Mouse (Mus musculus): ENCODE data around the gene Spint5. TPM values are rescaled to one million over a fixed set of nuclear protein-coding genes. Genes with fewer than 3 reads are reported as not detected.
"Not testable (repeated sequence)": the region's sequence is repeated elsewhere in the genome, so short reads cannot be mapped to it uniquely, and the experiment has no call there.

The Spint5 gene
- polyA plus RNA-seq, 1 experiment from 2014 or later = not detected

DNA sequence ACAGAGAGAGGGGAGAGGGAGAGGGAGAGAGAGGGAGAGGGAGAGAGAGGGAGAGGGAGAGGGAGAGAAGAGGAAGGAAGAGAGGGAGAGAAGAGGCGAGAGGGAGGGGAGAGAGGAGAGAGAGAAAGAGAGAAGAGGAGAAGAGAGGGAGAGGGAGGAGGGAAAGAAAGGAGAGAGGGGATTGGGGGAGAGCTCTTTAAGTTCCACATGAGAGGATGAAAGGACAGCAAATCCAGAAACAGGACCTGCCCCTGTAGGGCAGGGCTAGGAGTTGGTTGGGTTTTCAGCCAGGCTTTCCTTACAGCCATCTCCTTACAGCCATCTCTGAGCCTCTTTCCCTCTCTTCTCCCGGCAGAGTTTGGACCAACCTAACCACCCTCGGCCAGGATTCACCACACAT is 30.3 kb upstream of the Spint5 start, which contains the start of gene Wfdc13:
Wfdc13 (plus strand) TSS at position 301 of the 400 bp plus-strand sequence.
- ATAC-seq (ENCODE audit: insufficient read depth, low FRiP score, low TSS enrichment) (no peak), DNase-seq (ENCODE audit: low spot score) (no peak)
- H3K27ac ChIP-seq (ENCODE audit: low read depth, low read length) = no peak within 1 kb of the TSS
- no peak within 1 kb of the TSS for H3K4me2 ChIP-seq (ENCODE audit: low read depth)
- WGBS = 59% methylated on average over 3 of the region's 3 CpGs
- no peak within 1 kb of the TSS for H3K4me3 ChIP-seq (ENCODE audit: low read depth, low read length)
- H3K36me3 ChIP-seq (ENCODE audit: control insufficient read depth, insufficient read depth, low read length) = no peaks in the 10 kb centered on the region
- H3K9ac ChIP-seq (ENCODE audit: low read length) = no peak within 1 kb of the TSS
- H3K27me3 ChIP-seq (ENCODE audit: control insufficient read depth, insufficient read depth, low read length) = no peaks in the 10 kb centered on the region
- no peaks in the 10 kb centered on the region for H3K4me1 ChIP-seq (ENCODE audit: control insufficient read depth, insufficient read depth, low read length)
- no peaks in the 10 kb centered on the region for H3K9me3 ChIP-seq (ENCODE audit: control insufficient read depth, low read length)

GRCm38 (mm10) chr2:164698201-164698600 is 16.9 kb upstream of the Spint5 start, which contains the start of gene Spint4:
TSS of gene Spint4 (plus strand) at chr2:164698501.
- WGBS = 87% methylated on average over 4 of the region's 4 CpGs
- no peaks in the 10 kb centered on the region for H3K4me1 ChIP-seq (ENCODE audit: control insufficient read depth, insufficient read depth, low read length)

DNA sequence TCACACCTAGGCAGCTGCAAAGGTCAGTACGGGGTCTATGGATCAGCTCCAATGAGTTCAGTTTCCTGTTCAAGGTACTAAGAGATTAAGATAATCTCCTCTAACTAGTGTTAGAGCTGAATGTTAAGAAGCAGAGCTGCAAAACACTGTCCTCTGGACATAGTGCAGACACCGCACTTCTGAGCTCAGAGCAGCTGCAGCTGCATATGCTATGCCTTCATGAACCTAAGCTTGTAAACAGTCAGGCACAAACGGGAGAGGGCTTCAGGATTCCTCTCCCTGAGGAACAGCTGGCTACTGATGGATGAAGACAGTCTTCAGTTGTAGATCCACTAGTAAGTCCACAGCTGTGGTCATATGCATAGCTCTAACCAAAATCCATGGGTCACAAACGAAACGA is 14.1 kb upstream of the Spint5 start:
- no peaks in the 10 kb centered on the region for H3K27me3 ChIP-seq (ENCODE audit: control insufficient read depth, insufficient read depth, low read length)
- no peak overlapping the region for H3K27ac ChIP-seq (ENCODE audit: low read depth, low read length)
- ATAC-seq (ENCODE audit: insufficient read depth, low FRiP score, low TSS enrichment) = no peak
- WGBS = 82% methylated on average over 5 of the region's 5 CpGs
- no peak overlapping the region for H3K4me3 ChIP-seq (ENCODE audit: low read depth, low read length)
- H3K9me3 ChIP-seq (ENCODE audit: control insufficient read depth, low read length) = no peaks in the 10 kb centered on the region
- DNase-seq (ENCODE audit: low spot score) = no peak
- H3K36me3 ChIP-seq (ENCODE audit: control insufficient read depth, insufficient read depth, low read length) = no peaks in the 10 kb centered on the region
- no peak overlapping the region for H3K9ac ChIP-seq (ENCODE audit: low read length)
- H3K4me1 ChIP-seq (ENCODE audit: control insufficient read depth, insufficient read depth, low read length) = no peaks in the 10 kb centered on the region
- no peak overlapping the region for H3K4me2 ChIP-seq (ENCODE audit: low read depth)

More at GRCm38 (mm10) chr2:164698201-164698600, 16.9 kb upstream of the Spint5 start, which contains the start of gene Spint4:
- H3K36me3 ChIP-seq (ENCODE audit: control insufficient read depth, insufficient read depth, low read length) = no peaks in the 10 kb centered on the region
- no peak within 1 kb of the TSS for H3K4me2 ChIP-seq (ENCODE audit: low read depth)
- H3K4me3 ChIP-seq (ENCODE audit: low read depth, low read length) = no peak within 1 kb of the TSS
- ATAC-seq (ENCODE audit: insufficient read depth, low FRiP score, low TSS enrichment) (no peak), DNase-seq (ENCODE audit: low spot score) (no peak)
- H3K27ac ChIP-seq (ENCODE audit: low read depth, low read length) = no peak within 1 kb of the TSS
- H3K27me3 ChIP-seq (ENCODE audit: control insufficient read depth, insufficient read depth, low read length) = no peaks in the 10 kb centered on the region
- no peak within 1 kb of the TSS for H3K9ac ChIP-seq (ENCODE audit: low read length)
- no peaks in the 10 kb centered on the region for H3K9me3 ChIP-seq (ENCODE audit: control insufficient read depth, low read length)

DNA sequence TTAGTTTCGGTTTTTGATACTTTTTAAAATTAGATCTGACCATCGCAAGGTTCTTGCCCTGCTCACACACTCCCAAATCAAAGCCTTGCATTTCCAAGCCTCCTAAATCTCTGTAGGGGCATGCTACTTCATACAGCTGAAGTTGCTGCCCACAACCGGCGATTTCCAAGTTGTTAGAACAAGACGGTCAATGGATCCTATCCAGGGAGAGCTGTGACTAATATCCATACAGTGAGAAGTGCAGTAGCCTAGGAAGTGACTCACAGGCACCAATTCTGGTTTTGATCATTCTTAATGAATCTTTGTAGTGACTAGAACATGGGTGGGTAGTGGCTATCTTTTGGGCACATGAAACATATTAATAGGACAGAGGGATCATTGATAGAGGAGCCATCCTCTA is 13.3 kb upstream of the Spint5 start:
- no peaks in the 10 kb centered on the region for H3K4me1 ChIP-seq (ENCODE audit: control insufficient read depth, insufficient read depth, low read length)
- WGBS = 90% methylated on average over 5 of the region's 5 CpGs
- H3K9ac ChIP-seq (ENCODE audit: low read length) = no peak overlapping the region
- ATAC-seq (ENCODE audit: insufficient read depth, low FRiP score, low TSS enrichment) = no peak
- no peak overlapping the region for H3K4me2 ChIP-seq (ENCODE audit: low read depth)
- no peak overlapping the region for H3K27ac ChIP-seq (ENCODE audit: low read depth, low read length)
- H3K4me3 ChIP-seq (ENCODE audit: low read depth, low read length) = no peak overlapping the region
- H3K27me3 ChIP-seq (ENCODE audit: control insufficient read depth, insufficient read depth, low read length) = no peaks in the 10 kb centered on the region
- no peaks in the 10 kb centered on the region for H3K9me3 ChIP-seq (ENCODE audit: control insufficient read depth, low read length)
- no peaks in the 10 kb centered on the region for H3K36me3 ChIP-seq (ENCODE audit: control insufficient read depth, insufficient read depth, low read length)
- no peak for DNase-seq (ENCODE audit: low spot score)

DNA sequence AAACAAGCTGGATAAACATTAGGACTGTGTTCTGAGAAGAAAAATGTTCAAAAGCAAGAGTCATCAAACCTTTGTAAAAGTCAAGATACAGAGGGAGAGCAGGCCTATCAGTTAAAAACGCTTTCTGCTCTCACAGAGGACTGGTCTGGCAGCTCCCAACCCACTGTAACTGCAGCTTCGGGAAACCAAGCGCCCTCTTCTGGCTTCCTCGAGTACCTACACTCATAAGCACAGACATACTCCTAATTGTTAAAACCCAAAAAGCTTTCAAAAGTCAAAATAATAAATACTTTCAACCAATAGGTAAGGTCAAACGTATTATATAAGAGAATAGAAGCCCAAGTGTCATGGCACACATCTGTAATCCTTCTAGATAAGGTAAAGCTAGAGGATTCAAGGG is 10.9 kb upstream of the Spint5 start:
- Histone ChIP-seq H3K4me2 (ENCODE audit: low read depth) (no peak overlapping the region), H3K9ac (ENCODE audit: low read length) (no peak overlapping the region), H3K36me3 (ENCODE audit: control insufficient read depth, insufficient read depth, low read length) (no peaks in the 10 kb centered on the region), H3K4me1 (ENCODE audit: control insufficient read depth, insufficient read depth, low read length) (no peaks in the 10 kb centered on the region), H3K9me3 (ENCODE audit: control insufficient read depth, low read length) (no peaks in the 10 kb centered on the region), H3K4me3 (ENCODE audit: low read depth, low read length) (no peak overlapping the region), H3K27me3 (ENCODE audit: control insufficient read depth, insufficient read depth, low read length) (no peaks in the 10 kb centered on the region), H3K27ac (ENCODE audit: low read depth, low read length) (no peak overlapping the region)
- DNase-seq (ENCODE audit: low spot score) (no peak), ATAC-seq (ENCODE audit: insufficient read depth, low FRiP score, low TSS enrichment) (no peak)
- WGBS = 81% methylated on average over 5 of the region's 5 CpGs

- Histone ChIP-seq H3K4me1 (ENCODE audit: control insufficient read depth, insufficient read depth, low read length) (no peaks in the 10 kb centered on the region), H3K4me2 (ENCODE audit: low read depth) (no peak overlapping the region), H3K9ac (ENCODE audit: low read length) (no peak overlapping the region), H3K9me3 (ENCODE audit: control insufficient read depth, low read length) (no peaks in the 10 kb centered on the region), H3K27me3 (ENCODE audit: control insufficient read depth, insufficient read depth, low read length) (no peaks in the 10 kb centered on the region), H3K4me3 (ENCODE audit: low read depth, low read length) (no peak overlapping the region), H3K36me3 (ENCODE audit: control insufficient read depth, insufficient read depth, low read length) (no peaks in the 10 kb centered on the region), H3K27ac (ENCODE audit: low read depth, low read length) (no peak overlapping the region)
- DNase-seq (ENCODE audit: low spot score) (no peak), ATAC-seq (ENCODE audit: insufficient read depth, low FRiP score, low TSS enrichment) (no peak)
- WGBS = 90% methylated on average over 6 of the region's 6 CpGs
Observed at GRCm38 (mm10) chr2:164705328-164705727, 9.8 kb upstream of the Spint5 start.

- ATAC-seq (ENCODE audit: insufficient read depth, low FRiP score, low TSS enrichment) = no peak
- no peak overlapping the region for H3K4me3 ChIP-seq (ENCODE audit: low read depth, low read length)
Observed at GRCm38 (mm10) chr2:164705991-164706390, 9.1 kb upstream of the Spint5 start.

DNA sequence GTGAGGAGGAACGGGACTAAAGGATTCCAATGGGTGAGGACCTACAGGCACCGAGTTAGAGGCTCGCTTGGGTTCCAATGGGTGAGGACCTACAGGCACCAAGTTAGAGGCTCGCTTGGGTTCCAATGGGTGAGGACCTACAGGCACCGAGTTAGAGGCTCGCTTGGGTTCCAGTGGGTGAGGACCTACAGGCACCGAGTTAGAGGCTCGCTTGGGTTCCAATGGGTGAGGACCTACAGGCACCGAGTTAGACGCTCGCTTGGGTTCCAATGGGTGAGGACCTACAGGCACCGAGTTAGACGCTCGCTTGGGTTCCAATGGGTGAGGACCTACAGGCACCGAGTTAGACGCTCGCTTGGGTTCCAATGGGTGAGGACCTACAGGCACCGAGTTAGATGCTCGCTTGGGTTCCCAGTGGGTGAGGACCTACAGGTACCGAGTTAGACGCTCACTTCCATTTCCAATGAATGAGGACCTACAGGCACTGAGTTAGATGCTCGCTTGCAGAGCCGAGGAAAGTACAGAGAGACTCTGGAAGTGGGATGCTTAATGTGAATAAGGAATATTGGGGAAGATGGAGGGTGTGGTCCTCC is 1.2 kb downstream of the Spint5 start:
- not testable (repeated sequence) for DNase-seq (ENCODE audit: low spot score); H3K4me2 ChIP-seq (ENCODE audit: low read depth); H3K4me3 ChIP-seq (ENCODE audit: low read depth, low read length); H3K36me3 ChIP-seq (ENCODE audit: control insufficient read depth, insufficient read depth, low read length); H3K4me1 ChIP-seq (ENCODE audit: control insufficient read depth, insufficient read depth, low read length); H3K27me3 ChIP-seq (ENCODE audit: control insufficient read depth, insufficient read depth, low read length); H3K27ac ChIP-seq (ENCODE audit: low read depth, low read length); H3K9ac ChIP-seq (ENCODE audit: low read length); H3K9me3 ChIP-seq (ENCODE audit: control insufficient read depth, low read length); ATAC-seq (ENCODE audit: insufficient read depth, low FRiP score, low TSS enrichment)
- 91% methylated on average over 20 of the region's 23 CpGs for WGBS

More at GRCm38 (mm10) chr2:164705991-164706390, 9.1 kb upstream of the Spint5 start:
- Histone ChIP-seq H3K27ac (ENCODE audit: low read depth, low read length) (no peak overlapping the region), H3K9ac (ENCODE audit: low read length) (no peak overlapping the region), H3K36me3 (ENCODE audit: control insufficient read depth, insufficient read depth, low read length) (no peaks in the 10 kb centered on the region), H3K4me2 (ENCODE audit: low read depth) (no peak overlapping the region), H3K9me3 (ENCODE audit: control insufficient read depth, low read length) (no peaks in the 10 kb centered on the region), H3K27me3 (ENCODE audit: control insufficient read depth, insufficient read depth, low read length) (no peaks in the 10 kb centered on the region), H3K4me1 (ENCODE audit: control insufficient read depth, insufficient read depth, low read length) (no peaks in the 10 kb centered on the region)
- DNase-seq (ENCODE audit: low spot score) = no peak
- WGBS = 92% methylated on average over 14 of the region's 14 CpGs

GRCm38 (mm10) chr2:164723276-164723675 is 8.2 kb downstream of the Spint5 start:
- Histone ChIP-seq H3K36me3 (ENCODE audit: control insufficient read depth, insufficient read depth, low read length) (no peaks in the 10 kb centered on the region), H3K4me1 (ENCODE audit: control insufficient read depth, insufficient read depth, low read length) (no peaks in the 10 kb centered on the region), H3K27ac (ENCODE audit: low read depth, low read length) (no peak overlapping the region), H3K27me3 (ENCODE audit: control insufficient read depth, insufficient read depth, low read length) (no peaks in the 10 kb centered on the region), H3K9me3 (ENCODE audit: control insufficient read depth, low read length) (no peaks in the 10 kb centered on the region), H3K4me3 (ENCODE audit: low read depth, low read length) (no peak overlapping the region), H3K4me2 (ENCODE audit: low read depth) (no peak overlapping the region), H3K9ac (ENCODE audit: low read length) (no peak overlapping the region)
- ATAC-seq (ENCODE audit: insufficient read depth, low FRiP score, low TSS enrichment) = no peak
- no peak for DNase-seq (ENCODE audit: low spot score)
- 73% methylated on average over 4 of the region's 4 CpGs for WGBS
